Mouse (Mus musculus) regulatory T cell (primary cell): ENCODE measurements around the gene Nectin2.

Source experiments
- in situ Hi-C: fragments of 300-600 bp; cut with MboI, MseI; formaldehyde crosslinking; loops from one replicate; pipeline ENCODE4 v1.15.1; 2025; ENCODE audit warnings: high pct_unique_total_duplicates

Nectin2 gene

DNA sequence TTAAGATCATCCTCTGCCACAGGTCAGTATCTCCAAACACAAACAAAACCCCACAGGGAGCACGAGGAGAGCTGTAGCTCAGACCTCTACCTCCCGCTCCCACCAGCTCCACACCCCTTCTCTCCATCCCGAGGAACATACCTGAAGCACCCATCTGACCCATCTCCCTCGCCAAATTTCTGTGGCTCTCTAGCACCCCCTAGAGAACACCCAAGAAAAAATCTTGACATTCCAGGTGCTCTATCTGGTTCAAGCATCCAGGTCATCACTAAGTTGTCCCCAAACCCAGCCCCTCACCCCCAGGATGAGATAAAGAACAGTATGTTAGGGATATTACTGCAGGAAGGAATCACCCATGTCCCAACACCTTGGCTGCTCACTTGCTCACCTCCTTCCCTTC lies 37.1 kb downstream of the Nectin2 start:
- in situ Hi-C loops = loop anchor here (5.0 kb wide), 1 partner anchor 46 kb away; the partner anchor contains the start of gene Clptm1

DNA sequence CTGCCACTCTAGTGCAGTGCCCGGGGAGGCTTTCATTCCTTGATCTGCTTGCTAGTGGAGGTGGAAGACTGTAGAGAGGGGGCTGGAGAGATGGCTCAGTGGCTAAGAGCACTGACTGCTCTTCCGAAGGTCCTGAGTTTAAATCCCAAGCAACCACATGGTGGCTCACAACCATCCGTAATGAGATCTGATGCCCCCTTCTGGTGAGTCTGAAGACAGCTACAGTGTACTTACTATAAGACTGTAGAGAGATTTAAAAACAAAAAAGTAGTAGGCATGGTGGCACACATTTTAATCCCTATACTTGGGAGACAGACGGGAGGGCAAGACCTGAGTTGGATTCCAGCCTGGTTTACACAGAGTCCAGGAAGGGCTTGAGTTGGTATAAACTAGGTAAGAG lies 37.9 kb downstream of the Nectin2 start:
- in situ Hi-C loops = loop anchor here (5.0 kb wide), 1 partner anchor 45 kb away; the partner anchor contains the start of gene Clptm1

DNA sequence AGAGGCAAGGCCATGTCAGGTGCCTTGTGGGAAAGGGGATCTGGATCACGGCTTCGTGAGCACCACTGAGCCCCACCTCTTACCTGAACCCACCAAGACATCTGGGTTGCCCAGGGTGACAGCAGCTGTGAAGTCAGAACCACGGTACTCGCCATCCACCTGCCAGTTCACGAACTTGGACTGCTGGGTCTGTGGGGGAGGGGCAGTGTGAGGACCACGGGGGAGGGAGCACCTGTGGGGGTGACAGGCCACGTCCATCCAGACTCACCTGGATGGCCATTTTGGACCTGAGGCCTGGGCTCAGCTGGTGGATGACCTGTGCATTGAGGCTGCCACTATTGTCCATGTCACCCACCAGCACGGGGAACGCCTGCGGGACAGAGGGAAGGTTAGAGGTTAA lies 39.6 kb downstream of the Nectin2 start:
- in situ Hi-C loops = loop anchor here (5.0 kb wide), 1 partner anchor 43 kb away; the partner anchor contains the start of gene Clptm1

DNA sequence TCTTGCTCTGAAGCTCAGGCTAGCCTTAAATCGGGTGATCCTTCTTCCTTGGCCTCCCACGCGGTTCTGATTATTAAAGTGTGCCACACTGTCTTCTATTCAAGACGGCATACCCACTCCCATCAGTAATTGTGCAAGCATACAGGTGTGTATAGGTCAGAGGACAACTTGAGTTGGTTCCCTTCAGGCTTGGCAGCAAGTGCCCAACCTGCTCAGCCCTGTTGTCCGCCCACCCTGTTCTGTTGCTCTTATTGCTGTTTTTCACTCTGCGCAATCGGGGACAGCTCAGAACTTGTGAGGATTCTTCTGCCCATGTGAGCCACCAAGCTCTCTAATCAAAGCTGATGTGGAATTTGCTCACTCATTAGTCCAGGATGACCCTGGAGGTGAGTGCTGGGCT lies 45.0 kb downstream of the Nectin2 start:
- in situ Hi-C loops = no loop called here

DNA sequence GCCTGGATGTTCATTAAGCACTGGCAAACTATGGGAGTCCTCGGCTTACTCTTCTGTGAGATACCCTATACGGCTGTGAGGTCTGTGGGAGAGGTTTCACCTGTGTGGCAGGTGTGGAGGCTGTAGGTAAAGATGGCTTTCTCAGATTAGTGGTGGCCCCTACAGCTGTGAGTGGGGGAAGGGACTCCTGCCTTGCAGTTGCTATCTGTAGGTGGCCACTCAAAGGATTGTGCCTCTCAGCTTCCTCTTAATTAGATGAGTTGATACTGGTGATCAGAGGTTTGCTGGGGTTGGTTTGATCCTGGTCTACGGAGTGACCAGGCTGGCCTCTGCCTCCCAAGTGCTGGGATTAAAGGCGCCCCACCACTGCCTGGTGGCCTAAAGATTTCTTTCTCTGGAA lies 45.8 kb downstream of the Nectin2 start:
- in situ Hi-C loops = no loop called here

DNA sequence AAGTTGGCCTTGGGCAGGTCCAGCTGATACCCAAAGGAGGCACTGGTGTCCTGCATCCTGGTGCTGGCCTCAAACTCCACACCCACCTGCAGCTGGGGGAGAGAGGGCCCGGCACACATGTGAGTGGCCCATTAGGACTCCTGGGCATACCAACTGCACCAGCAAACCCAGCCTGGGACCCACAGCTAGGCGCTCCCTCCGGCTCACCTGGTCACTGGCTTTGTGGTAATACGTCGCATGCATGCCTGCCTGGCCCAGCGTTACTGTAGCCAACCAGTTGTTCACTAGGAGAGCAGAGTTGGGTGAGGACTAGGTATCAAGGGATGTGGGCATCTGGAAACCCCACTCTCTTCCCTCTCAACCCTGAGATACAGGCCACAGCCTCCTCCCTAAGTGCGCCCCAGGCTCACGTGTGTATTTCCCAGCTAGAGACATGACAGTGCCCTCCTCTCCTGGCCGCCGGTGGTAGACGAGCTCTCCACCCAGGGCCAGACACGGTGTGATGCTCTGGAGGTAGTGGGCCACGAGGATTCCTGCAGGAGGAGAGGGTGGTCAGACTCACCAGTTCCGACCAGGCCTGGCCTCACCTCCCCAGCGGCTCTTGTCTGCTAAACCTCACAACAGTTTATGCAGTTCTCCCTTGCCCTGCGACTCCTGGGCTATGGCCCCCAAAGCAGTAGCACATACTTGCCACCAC lies 47.3 kb downstream of the Nectin2 start:
- in situ Hi-C loops = no loop called here

DNA sequence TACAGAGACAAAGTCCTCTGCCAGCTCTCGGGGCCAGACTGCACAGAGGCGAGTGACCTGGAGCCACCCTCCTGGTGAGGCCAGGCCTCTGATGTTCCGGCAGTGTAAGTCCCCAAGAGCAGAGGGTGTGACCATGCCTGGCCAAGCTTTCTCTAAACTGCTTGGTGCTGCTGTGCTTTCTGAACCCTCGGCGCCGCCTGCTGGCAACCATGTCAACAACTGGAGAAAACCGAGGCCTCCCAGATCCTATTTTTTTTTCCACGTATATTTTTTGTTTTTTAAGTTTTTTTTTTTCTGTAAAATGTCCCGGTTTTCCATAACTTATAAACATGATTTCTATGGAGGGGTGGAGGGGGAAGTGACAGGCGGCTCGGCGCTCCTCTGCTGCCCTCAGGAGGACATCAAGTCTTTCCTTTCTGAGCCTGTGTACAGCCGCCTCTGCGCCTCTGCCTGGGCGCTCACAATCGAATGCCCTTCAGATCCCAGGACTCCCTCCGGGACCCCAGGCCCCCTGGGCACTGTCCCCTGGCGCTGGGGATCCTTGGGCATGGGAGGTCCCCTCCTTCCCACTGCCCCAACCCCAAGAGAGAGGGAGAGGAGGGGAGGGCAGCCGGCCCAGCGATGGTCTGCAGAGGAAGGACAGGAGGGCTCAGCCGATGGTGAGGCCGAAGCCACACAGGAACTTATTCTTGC lies 49.1 kb downstream of the Nectin2 start:
- in situ Hi-C loops = no loop called here

DNA sequence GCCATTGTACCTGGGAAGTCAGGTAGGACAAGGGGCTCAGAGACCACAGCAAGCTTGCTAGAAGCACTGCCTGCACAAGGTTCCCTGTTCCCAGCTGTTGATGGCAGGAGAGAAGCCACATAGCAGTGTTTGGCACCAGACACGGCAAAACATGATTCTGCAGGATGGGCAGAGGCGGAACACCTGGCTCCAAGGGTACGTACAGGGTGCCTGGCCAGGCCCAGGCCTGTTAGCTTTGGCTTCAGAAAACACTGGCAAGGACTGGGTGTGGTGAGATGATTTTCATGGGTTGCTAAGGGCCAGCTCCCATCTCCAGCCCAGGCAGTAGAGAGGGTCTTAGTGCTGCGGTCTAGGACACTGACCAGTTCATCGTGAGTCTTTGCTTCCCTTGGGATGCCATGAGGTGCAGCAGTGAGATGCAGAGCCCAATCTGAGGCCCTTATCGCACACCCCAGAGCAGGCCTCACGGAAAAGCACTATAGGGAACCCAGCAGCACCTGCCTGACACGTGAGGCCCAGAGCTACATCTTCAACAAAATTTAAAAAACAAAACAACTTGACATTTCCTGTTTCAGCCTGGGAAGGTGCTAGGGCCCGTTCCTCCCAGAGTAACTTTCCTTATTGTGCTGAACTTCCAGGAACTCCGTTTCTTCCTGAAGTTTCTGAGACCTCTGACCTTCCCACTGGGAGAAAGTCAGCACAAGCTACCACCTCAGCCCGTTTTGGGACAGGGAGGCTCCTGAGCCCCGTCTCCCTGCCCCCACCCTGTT lies 49.8 kb downstream of the Nectin2 start:
- in situ Hi-C loops = no loop called here

DNA sequence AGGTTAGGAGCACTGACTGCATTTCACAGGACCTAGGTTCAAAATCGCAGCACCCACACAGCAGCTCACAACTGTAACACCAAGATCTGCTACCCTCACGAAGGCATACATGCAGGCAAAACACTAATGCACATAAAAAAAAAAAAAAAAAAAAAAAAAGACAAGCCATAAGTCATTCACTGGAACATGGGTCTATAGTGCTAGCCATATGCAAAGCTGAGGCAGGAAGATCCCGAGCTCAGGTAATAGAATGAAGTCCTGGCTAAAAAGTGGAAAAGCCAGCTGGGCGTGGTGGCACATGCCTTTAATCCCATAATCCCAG lies 50.5 kb downstream of the Nectin2 start:
- in situ Hi-C loops = no loop called here

DNA sequence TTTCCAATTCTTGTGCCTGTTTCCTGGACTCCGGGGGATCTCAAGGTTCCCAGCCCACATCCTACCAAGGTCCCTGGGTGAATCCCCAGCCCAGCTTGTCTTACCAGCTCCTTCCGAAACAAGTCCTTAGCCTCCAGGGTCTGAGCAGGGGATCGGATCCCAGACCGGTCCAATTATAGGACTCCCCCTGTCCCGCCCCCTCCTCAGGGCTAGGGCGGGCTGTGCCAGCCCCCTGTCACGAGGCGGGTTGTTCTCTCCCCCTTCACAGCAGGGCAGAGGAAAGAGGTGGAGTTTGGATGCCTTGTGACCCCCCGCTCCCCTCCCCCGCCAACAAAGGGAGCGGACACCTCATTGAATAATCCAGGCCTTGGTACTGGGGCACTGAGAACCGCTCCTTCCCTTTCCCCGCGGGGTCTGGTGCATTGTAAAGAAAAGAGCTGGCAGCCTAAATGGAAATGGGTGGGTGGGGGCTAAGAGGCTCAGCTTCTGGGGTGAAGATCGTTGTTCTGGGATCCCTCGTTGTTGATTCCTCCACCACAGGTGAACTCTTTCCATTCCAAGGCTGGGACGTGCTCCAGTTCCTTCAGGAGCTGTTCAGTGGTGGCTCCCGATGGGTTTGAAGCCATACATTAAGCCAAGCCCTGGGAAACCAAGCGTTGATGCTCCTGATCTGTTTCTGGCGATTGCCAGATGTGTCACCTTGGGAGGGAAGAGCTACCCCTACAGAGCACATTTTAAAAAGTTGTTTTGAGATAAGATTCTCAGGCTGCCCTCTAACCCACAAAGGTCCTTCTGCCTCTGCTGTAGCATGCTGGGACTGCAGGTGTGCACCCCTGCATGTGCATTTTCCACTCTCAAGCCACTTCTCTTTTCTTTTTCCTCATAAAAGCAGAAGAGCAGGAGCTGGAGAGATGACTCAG lies 51.1 kb downstream of the Nectin2 start, which contains the start of gene Apoe:
Gene Apoe, minus strand, starts transcription at position 282 of the 920 bp plus-strand sequence.
- in situ Hi-C loops = no loop called here

DNA sequence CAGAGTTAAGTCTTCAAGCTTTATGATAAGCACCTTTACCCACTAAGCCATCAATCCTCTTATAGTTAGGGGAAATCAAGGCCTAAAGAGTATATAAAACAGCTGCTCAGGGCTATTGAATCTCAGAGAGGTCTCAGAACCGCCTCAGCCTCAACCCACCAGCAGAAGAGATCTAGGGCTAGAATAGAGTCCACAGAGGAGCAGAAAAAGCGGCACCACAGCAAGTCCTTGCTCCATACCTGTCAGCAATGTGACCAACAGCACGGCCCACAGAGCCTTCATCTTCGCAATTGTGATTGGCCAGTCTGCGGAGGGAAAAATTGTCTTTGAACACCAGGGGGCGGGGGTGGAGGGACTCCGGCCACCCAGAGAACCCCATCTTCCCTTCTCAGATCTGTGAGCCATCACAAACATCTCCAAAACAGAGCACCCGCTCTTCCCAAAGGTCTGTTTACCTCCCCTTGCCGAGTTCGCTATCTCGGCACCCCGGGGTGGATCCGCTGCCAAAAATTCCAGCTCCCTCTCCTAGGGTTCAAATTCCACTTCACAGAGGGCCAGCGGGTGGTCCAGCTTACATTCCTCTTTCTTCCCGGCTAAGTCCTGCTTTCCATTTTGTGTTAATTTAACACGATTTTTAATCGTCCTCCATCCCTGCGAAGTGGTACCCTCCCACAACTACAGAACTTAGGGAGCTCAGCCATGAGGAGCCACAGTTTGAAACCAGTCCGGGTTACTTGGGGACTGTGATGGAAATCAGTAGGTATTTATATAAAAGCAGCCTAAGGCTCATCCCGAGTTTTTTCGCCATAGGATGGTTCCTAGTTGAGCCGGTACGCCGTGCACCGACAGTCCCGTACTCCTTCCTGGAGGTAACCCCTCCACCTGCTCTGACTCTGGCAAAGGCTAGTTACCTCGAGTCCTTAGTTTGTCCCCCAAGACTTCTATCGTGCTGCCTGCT lies 52.1 kb downstream of the Nectin2 start:
- in situ Hi-C loops = no loop called here

DNA sequence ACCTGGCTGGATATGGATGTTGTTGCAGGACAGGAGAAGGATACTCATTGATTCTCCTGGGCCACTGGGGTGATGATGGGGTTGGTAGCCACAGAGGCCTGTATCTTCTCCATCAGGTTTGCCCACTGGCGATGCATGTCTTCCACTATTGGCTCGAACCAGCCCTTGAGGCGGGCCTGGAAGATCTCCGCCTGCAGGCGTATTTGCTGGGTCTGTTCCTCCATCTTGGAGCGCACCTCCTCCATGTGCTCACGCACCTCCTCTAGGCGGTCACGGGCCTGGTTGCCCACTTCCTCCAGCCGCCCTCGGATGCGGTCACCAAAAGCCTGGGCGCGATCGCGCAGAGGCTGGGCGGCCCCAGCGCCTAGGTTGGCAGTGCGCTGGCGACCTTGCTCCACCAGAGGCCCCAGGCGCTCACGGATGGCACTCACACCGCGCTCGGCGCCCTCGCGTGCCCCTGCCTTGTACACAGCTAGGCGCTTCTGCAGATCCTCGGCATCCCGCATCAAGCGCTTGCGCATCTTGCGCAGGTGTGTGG lies 53.9 kb downstream of the Nectin2 start:
- in situ Hi-C loops = no loop called here

DNA sequence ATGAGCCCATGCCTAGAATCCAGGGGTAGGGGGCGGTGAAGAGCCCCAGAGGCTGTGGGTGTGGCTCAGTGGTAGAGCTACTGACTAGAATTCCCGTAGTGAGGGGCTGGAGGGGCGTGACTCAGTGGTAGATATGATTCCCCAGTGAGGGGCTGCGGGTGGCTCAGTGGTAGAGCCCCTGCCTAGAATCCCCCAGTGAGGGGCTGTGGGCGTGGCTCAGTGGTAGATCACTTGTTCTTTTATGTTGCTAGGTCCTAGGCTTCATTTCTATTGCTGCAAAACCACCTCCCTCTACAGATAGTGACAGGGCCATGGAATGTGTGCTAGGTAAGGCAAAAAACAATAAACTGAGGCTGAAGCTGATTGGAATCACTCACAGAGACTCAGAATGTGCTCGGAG lies 54.4 kb downstream of the Nectin2 start:
- in situ Hi-C loops = no loop called here

DNA sequence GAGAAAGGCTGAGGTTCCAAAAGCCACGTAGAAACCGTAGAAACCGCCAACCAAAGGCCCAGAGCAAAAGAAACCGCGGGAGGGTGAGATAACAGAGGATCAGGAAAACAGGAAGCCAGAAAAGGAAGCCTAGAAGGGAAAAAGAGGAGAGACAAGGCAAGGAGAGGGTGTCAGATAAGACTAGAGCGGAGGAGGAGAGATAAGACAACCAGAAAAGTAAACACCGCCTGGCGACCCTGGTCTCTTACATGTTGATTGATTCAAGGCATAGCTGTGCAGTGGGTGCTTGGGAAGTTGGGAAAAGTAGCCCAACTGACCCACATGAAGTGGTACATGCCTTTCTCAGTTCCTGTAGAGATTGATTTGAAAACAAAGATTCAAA lies 55.1 kb downstream of the Nectin2 start:
- in situ Hi-C loops = no loop called here

DNA sequence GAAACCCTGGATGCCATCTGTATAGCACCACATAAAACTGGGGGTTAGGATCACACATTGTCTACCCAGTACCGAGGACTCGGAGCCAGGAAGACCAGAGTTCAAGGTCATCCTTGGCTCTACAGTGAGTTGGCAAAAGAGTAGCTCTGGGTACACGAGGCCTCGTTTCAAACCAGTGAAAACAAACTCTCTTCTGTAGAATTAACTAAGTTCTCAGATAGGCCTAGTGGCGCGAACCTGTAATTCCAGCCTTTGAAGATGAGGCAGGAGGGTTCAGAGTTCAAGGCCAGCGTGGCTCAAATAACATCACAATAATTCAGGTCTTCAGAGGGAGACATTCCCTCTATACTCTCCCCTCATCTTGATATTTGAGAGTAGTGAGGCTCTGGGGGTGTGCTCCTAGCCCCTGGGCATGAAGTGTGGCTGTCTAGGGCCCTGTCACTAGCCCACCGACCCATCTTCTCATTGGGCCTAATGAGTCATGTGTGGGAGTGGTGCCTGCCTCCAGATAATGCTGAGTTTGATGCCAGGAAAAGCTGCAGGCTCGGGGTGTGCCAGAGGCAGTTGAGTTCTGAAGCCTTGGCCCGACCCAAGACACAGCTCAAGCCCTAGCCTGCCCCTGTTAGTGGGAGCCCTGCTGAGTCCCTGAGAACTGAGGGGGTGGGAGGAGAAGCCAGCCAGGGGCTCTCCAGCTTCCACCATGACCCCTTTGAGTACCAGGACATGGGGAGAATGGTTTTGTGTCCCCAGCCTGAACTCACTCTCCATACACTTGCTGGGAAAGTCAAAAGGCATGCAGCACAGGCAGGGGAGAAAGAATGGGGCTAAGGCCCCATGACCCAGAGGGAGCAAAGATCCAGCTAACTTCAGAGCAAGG lies 55.7 kb downstream of the Nectin2 start:
- in situ Hi-C loops = no loop called here

DNA sequence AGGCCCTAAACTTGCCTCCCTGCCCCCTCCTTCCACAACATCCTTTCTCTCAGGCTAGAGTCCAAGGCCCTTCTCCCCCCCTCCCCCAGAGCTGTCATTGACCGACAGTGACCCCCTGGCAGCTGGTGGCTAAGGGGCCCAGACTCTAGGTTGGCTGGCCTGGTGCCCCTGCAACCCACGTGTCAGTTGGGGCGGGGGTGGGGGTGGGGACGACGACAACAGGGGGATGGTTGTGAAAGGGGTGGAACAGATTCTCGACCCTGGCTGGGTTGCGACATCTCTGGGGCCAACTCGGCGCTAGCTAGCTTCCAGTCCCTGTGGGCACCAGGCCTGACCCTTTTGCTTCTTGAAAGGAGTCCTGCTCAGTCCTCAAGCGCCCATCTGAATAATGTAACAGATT lies 56.9 kb downstream of the Nectin2 start:
- in situ Hi-C loops = no loop called here

DNA sequence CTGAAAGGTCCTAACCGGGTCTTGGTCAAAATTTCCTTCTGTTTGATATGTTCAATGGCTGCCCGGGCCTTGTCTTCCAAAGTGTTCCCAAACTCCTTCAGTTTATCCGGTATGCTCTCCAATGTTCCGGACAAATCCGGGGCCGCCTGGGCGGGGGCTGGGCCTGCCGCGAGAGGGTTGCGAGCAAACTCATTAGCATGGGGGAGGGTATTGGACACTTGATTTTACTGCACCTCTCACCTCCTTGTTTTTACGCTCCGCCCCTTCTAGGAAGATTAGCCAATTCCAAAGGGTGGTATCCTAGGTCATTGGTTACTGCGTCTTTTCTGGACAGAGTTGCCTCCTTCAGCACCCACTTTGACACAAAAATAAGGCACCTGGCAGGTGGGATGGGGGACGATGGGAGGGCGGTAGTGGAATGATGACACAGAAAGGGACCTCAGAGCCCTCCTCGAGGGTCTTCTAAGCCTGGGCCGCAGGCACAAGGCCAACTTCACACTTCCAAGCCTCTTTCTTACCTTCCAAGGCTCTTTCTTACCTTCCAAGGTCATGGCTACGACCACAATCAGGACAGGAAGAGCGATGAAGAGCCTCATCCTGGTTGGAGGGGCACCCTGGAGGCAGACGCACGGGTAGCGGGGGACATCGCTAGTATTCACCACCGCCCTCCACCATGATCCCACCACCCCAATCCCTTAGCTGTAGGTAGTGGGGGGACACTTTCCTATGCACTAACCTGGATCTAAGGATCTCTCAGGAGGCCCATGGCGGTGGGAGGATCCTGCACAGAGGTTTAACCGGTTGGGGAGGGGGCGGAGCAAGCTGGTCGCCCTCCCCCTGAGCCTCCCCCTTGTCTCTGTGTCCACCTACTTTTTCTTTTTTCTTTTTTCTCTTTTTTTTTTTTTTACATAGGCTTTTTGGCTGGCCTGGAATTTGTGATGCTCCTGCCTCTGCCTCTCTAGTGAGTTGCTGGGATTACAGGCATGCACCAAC lies 58.1 kb downstream of the Nectin2 start, which contains the start of gene Apoc1:
Gene Apoc1, minus strand, starts transcription at position 788 of the 993 bp plus-strand sequence.
- in situ Hi-C loops = no loop called here

DNA sequence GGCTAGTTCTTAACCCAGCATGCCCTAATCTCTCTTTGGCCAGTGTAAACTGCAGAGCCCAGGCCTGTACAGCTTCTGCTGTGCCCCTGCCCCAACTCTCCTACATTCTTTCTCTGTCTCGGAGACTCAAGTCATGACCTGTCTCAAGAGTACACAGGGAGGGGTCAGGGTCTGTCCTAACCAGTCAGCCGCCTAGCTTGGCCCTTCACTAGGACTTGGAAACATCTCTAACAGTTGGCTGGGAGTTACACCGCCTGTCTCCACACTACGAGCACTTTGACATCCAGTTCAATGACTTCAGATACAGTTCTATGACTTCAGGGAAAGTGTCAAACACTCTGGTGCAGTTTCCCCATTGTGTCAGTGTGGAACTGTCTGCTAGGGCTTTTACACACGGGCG lies 58.8 kb downstream of the Nectin2 start:
- in situ Hi-C loops = no loop called here
